Comparison of ENCODE assay signal across 26 mouse cellular contexts in the genomic region with DNA sequence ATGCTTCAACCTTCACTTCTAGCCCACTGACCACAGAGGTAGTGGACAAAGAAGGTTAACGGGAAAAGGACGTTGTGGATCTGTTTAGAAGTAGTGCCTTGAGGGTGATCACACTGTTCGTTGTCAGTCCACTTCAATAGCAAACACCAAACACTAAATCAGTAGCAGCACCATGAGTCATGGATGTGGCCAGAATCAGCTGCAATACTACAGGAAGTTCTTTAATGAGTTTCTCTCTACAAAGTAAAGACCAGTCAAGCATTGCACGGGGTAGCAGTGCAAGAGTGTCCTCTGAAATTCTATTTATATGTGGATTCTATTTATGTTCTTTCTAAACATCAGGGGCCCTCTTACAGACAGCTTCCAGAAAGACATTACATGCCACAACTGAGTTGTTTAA. TPM values are rescaled to one million over a fixed set of nuclear protein-coding genes. Genes with fewer than 3 reads are reported as not detected.
"Had no signal": no experiment of that assay in that cellular context is flagged by ENCODE, and none has a peak within 500 bp of the region (broad histone marks: within the 10 kb centered on the region; RNA-seq: fewer than 3 reads in every experiment).

No protein-coding gene starts in this region.

- H3K9me3 ChIP-seq: heart, embryonic 12.5 days; hindbrain, embryonic 13.5 days; hindbrain, embryonic 15.5 days; limb, embryonic 15.5 days; liver, embryonic 12.5 days had no signal

- H3K9ac ChIP-seq: heart, embryonic 12.5 days; hindbrain, embryonic 13.5 days; hindbrain, embryonic 15.5 days; kidney, embryonic 15.5 days; limb, embryonic 13.5 days; limb, embryonic 15.5 days; liver, embryonic 12.5 days; liver, embryonic 14.5 days had no signal

- ATAC-seq: hindbrain, postnatal 0 days; intestine, embryonic 16.5 days; liver, embryonic 12.5 days had no signal

- H3K36me3 ChIP-seq: hindbrain, embryonic 15.5 days had no signal

- H3K4me2 ChIP-seq: heart, embryonic 12.5 days; hindbrain, embryonic 13.5 days; hindbrain, embryonic 15.5 days; kidney, embryonic 15.5 days; limb, embryonic 13.5 days; limb, embryonic 15.5 days; liver, embryonic 12.5 days had no signal

- H3K4me1 ChIP-seq: heart, embryonic 12.5 days; hindbrain, embryonic 13.5 days; hindbrain, embryonic 15.5 days; kidney, embryonic 15.5 days; limb, embryonic 13.5 days; limb, embryonic 15.5 days; liver, embryonic 12.5 days had no signal

- H3K27me3 ChIP-seq: heart, embryonic 12.5 days; hindbrain, embryonic 13.5 days; hindbrain, embryonic 15.5 days; kidney, embryonic 15.5 days; limb, embryonic 13.5 days; limb, embryonic 15.5 days; liver, embryonic 12.5 days had no signal

- H3K27ac ChIP-seq: gastrocnemius, adult 2 months; heart, adult 2 months; hindbrain, embryonic 13.5 days; hindbrain, embryonic 15.5 days; hindbrain, postnatal 0 days; kidney, embryonic 15.5 days; kidney, postnatal 0 days; limb, embryonic 13.5 days; limb, embryonic 15.5 days; liver, embryonic 12.5 days; liver, embryonic 14.5 days had no signal

- H3K4me3 ChIP-seq: gastrocnemius, adult 2 months; heart, adult 2 months; heart, embryonic 12.5 days; hindbrain, embryonic 13.5 days; hindbrain, embryonic 15.5 days; kidney, embryonic 15.5 days; limb, embryonic 13.5 days; limb, embryonic 15.5 days; liver, embryonic 12.5 days had no signal

- DNase-seq: gastrocnemius, adult 2 months; gastrocnemius, postnatal 10 days; gastrocnemius, postnatal 25 days; heart, adult 11 months; heart, adult 2 months; heart, postnatal 10 days; kidney, adult 11 months; kidney, adult 2 months; kidney, adult 9 months; kidney, postnatal 14 days; kidney, postnatal 36 days; layer of hippocampus, adult 9-11 months; layer of hippocampus, postnatal 36 days; left cerebral cortex, postnatal 4 days had no signal

RNA-seq across cellular contexts. Expression of gene Orc1, which starts 19.1 kb away (rescaled TPM):
- total RNA-seq: gastrocnemius, postnatal 25 days; heart, adult 2 months had no signal
- polyA plus RNA-seq: liver, adult 2 months had no signal
